Mouse (Mus musculus) B cell, adult 2 months (primary cell): ENCODE measurements around the gene Fgfr2.

Experiments used
- DNase-seq, 2 experiments: peaks; one replicate each; pipeline ENCODE4 v3.0.0; 2022

The Fgfr2 gene

DNA sequence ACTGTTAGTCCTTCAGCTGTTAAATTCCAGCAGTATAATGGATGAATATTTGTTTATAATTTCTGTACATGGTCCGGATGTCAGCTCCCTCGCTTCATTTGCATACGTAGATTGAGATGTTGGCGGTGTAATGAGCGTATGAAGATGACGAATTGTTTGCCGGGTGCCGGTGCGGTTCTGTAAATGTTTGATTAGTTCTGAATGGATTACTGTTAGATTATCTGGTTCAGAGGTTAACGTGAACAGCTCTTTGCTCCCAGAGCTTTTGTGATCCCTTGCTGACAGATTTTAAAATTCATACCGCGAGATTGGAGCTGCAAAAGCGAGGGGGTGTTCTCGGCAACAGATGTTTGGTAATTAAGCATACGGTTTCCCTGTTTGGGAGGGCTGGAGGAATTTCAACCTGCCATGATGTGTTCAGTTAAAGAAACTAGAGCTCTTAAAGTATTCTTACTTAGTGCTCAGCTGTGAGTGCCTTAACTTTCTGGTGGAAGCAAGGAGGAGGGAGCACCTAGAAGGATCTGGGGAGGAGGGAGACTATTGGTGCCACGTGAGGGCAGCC is 1346.9 kb downstream of the Fgfr2 start:
- no peak for DNase-seq

DNA sequence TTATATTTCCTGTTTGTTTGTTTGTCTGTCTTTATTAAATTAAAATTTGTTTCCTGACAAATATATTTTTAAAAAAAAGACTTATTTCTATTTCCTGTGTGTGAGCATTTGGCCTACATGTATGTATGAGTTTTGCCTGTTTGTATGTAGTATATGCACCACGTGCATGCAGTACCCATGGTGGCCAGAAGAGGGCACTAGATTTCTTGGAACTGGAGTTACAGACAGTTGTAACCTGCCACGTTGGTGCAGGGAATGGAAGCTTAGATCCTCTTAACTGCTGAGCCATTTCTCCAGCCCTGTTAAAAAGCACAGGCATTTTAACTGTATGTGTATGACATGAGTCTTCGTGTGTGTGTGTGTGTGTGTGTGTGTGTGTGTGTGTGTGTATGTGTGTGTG is 1365.2 kb downstream of the Fgfr2 start:
- DNase-seq = peak; percentile 18 to 19

DNA sequence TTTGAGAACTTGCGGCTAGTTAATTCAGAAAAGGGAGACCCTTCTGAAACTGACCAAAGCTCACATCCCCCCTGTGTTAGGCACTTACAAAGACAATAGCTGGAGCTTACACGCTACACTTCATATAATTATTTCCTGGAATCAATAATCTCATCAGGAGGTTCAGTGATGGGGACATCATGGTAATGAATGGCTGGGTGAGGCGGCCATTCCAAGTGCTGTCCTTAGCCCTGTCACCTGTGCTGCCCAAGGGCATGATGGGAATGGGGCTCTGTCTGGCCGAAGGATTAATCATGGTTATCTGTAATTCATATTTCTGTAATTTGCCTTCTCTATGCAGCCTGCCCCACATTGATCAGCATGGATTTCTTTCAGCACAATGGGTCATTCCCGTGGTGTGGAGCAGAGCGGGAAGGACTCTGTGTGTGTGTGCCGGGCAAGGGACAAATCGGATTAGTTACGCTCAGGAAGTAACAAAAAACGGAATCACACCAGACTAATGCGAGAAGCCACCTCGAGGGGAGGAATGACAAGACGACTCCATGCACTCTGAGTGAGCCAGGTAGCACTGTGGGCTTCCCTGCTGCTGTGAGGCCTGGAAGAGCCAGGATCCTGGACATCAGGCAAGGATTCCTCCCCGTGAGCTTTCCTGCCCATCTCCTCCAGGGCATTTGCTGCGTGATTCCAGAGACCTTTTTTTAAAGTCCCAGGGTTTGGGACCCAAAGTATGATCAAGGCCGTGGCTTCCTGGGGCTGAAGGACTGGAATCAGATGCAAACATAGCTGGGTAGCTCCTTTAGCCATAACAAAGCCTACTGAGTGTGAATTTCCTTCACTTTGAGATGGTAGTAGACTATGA is 1375.8 kb downstream of the Fgfr2 start:
- no peak for DNase-seq

DNA sequence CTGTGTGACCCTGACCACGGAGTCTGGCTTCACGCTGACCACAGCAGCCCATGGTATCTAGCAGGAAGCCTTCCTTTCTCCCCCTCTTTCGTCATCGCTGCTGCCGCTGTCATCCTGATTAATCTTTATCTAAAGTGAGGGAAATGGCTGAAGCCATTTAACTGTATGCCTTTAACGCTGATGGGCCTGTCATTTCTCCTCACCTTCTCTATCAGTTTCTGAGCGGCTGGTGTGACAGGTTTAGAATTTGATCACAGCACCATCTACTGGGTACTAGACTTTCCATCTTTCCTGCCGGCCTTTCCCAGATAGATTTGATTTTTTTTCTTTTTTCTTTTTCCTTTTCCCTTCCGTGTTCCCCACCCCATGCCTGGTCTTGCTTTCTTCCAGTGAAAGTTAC is 1376.4 kb downstream of the Fgfr2 start:
- no peak for DNase-seq

- DNase-seq = no peak
These were observed 1380.0 kb downstream of the Fgfr2 start for GRCm38 (mm10) chr7:131743193-131743592.

DNA sequence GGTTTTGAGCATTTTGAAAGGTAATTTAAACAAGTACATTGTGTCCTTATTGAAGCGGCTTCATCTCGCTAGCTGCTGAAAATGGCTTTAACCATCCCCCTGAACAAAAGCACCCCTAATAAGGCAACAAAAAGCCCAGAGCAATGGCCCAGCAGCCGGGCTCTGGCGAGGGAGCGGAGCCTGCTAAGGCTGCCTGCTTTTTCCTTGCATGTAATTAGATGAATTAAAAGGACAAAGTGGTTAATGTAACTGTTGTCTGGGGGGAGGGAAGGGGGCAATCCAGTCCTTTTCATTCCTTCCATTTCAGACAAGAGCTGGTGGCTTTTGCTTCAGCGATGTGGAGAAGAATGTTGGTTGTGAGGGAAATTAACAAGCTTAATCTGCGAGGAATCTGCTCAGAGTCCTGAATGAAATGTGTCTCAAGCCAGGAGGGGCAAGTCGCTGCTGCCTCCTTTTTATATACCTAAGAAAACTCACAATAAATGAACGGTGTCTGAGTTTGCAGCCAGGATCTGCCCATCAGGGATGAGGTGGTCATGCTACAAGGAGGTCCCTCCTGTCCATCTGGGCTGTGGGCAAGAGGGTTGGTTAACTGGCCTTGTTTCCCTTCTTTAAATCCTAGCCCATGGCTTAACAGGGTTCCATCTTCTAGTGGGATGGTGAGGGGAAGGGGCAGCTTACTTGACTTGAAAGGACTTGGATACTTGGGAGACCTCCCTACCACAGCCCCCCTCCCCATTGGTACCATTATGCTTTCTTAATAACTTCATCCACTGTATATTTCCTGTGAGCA is 1400.2 kb downstream of the Fgfr2 start:
- DNase-seq = no peak

GRCm38 (mm10) chr7:131722316-131722715 is 1400.8 kb downstream of the Fgfr2 start:
- DNase-seq = no peak

DNA sequence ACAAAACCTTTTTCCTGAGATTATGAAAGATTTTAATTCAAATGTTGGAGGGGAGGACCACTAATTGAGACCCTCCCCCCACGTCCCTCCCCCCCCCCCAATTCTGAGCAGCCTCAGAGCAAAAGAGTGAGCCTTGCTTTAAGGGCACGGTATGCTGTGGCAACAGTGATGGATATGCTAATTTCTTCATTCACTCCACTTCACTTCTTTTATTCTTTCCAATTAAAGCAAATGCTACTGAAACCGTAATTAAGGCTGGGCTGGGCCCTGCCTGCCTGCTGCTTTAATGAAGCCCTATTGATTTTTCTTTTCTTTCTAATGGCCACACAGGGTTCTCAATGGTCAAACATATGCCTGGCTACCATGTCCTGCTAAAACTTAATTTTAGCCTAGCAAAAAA is 1404.9 kb downstream of the Fgfr2 start:
- no peak for DNase-seq

DNA sequence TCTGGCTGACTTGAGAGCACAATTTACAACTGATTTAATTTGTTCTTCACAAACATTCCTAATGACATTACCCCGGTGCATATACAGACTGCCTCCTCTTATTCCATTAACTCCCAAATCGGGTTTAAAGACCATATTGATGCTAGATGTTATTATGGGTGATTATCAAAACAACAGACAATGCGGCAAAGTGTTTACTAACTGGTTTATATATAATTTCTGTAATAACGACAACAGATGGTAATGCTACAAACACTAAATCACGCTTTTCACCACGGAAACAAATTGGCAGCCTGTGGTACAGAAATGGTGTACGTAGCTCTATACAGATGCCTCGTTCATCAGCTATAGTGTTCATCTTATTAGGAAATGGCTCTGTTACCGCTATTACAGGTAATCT is 1410.1 kb downstream of the Fgfr2 start:
- DNase-seq = no peak

GRCm38 (mm10) chr7:131696889-131697288 is 1426.3 kb downstream of the Fgfr2 start:
- DNase-seq = no peak

DNA sequence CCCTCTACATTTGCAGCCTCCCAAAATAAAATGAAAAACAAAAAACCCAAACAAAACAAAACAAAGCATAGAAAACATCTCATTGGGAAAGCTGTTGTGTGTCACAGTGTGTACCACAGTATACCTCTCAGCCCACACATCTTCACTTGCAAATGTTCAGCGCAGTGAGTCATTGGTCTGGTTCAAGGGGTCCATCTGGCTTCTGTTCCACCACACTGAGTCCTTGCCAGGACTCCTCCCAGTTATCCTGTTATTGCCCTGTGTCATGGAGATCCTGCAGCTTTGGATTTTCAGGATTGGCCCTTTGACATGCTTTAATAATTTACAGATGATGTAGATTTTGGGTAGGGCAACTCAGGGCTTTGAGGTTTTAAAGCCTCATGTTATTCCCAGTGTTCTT is 1435.8 kb downstream of the Fgfr2 start:
- DNase-seq = no peak

- no peak for DNase-seq
These were observed 1446.0 kb downstream of the Fgfr2 start for GRCm38 (mm10) chr7:131677126-131677525.

GRCm38 (mm10) chr7:131670586-131670985 is 1452.6 kb downstream of the Fgfr2 start:
- no peak for DNase-seq

- no peak for DNase-seq
These were observed 1453.8 kb downstream of the Fgfr2 start for GRCm38 (mm10) chr7:131669326-131669725.

DNA sequence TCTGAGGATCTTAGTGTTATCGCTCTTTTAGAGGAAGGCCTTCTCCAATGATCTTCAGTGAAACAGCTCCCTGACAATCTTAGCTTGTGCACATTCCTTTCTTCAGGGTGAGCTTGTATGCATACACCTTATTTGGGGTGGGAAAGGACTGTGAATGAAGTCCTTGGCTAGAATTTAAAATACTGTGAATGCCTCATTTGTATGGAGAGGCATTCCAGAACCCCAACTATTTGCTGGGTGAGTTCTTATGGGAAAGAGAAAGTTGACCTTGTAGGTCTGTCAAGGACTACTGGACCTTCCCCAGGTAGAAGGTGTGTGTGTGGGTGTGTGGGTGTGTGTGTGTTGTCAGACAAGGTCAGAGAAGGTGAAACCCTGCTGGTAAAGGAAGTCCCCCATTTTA is 1462.4 kb downstream of the Fgfr2 start:
- DNase-seq = no peak

DNA sequence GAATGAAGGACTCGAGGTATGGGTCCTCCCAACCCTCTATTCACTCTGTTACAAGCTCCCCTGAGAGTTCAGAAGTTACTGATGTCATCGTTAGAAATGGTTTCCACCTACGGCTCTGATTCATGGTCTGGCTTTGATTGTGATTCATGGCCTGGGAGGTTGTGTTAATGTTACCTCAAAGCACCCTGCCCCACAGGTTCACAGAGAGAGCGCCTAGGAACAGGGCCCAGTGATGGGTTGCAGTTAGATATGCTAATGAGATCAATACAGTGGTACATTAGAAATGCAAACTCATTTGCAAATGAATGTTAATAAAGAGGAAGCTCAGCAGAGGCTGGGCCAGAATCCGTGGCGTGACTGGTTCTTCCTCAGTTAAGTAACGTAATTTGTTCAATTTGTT is 1467.1 kb downstream of the Fgfr2 start:
- DNase-seq = no peak

GRCm38 (mm10) chr7:131653416-131653815 is 1469.7 kb downstream of the Fgfr2 start:
- DNase-seq = no peak

GRCm38 (mm10) chr7:131651921-131652694 is 1471.0 kb downstream of the Fgfr2 start:
- no peak for DNase-seq

DNA sequence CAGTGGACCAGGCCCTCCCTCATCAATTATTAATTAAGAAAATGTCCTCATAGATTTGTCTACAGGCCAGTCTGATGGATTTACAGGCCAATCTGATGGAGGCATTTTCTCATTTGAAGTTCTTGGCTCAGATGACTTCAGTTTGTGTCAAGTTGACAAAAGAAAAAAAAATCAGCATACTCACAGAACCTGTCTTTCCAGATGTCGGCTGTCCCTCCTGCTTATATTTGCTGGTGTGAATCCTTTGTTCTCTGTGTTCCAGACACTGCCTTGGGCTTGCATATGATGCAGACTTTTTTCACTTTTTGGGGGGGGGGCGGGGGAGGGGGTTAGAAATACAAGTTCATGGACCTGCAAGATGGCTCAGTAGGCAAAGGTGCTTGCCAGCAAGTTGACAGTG is 1472.9 kb downstream of the Fgfr2 start:
- no peak for DNase-seq

GRCm38 (mm10) chr7:131648276-131648675 is 1474.9 kb downstream of the Fgfr2 start:
- DNase-seq = no peak

- DNase-seq = no peak
These were observed 1475.6 kb downstream of the Fgfr2 start for GRCm38 (mm10) chr7:131647583-131647982.

DNA sequence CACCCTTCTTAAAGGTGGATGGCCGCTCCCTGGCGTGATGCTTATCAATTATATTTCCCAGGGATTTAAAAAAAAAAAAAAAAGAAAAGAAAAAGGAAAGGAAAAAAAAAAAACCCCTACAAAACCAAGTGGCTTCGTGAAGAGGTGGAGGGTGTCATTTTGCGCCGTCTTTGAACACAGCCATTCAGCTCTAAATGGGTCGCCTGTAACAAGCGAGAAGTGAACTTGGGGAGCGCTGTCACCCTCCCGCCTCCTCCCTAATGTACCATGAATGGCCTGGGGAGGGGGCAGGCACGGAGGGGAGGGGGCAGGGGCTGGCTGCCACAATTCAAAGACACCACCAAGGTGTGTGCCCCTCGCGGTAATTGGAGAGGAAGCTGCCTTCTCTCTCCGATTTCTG is 1478.6 kb downstream of the Fgfr2 start:
- no peak for DNase-seq

GRCm38 (mm10) chr7:131644051-131644450 is 1479.1 kb downstream of the Fgfr2 start:
- no peak for DNase-seq
